Mouse (Mus musculus): ENCODE measurements around the gene Brca1. TPM values are rescaled to one million over a fixed set of nuclear protein-coding genes. Genes with fewer than 3 reads are reported as not detected.
"Not testable (repeated sequence)": the region's sequence is repeated elsewhere in the genome, so short reads cannot be mapped to it uniquely, and the experiment has no call there.

Gene Brca1
- polyA plus RNA-seq, 1 experiment = 0.65 TPM

DNA sequence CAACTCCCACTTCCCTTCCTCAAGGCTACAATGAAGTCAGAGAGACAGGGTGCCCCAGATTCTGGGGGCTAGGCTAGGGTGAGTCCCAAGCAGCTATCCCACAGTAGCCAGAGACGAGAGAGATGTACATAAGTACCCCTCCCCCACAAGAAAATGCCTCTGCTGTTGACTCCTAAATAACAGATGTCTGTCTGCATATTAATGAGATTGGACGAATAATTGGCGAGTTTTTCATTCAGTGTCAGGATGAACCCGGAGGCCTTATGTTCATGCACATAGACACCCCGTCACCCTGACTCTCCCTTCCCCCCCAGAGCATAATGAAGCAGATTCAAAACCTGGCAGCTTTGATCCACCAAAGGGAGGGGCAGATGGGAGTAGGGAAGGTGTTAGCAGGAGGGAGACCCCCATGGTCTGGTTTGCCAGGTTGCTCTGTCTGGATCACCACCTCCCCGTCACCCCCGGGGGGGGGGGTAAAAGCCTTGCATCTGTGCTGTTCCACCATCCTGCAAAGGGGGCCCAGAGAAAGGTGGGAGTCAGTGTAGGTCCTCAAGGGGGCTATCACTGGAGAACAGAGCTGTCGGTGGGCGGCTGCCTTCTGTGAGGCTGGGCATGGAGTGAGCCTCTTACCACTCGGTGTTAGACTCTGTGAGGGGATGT, 74.1 kb downstream of the Brca1 start:
- Histone ChIP-seq H3K27ac (ENCODE audit: insufficient read depth, low read length) (no peak overlapping the region), H3K4me1 (ENCODE audit: control insufficient read depth, insufficient read depth, low read length) (no peaks in the 10 kb centered on the region), H3K4me3 (ENCODE audit: insufficient read depth, low read length) (no peak overlapping the region)
- TF ChIP-seq POLR2A (IDR thresholded peaks at IDR 0.05; ENCODE audit: extremely low read depth, insufficient read depth, low read length) (no peak), CTCF (IDR thresholded peaks at IDR 0.05; ENCODE audit: extremely low read depth, insufficient read depth, low read length) (no peak)

DNA sequence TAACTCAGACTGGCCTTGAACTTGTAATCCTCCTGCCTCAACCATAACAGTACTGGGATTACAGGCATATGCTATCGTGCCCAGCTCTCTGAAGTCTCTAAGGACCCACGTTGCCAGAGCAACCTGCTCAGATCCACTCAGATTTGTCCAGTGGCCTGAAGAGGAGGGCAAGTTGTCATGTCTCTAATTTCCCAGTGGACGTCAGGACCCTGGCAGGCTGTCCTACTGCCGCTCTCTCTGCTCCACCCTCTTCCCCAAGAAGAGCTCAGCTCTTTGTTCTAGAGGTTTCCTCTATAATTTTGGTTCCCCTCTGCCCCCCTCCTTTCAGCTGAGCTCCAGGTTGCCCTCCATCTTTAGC, 74.6 kb downstream of the Brca1 start:
- no peak overlapping the region for H3K27ac ChIP-seq (ENCODE audit: insufficient read depth, low read length)
- TF ChIP-seq POLR2A (IDR thresholded peaks at IDR 0.05; ENCODE audit: extremely low read depth, insufficient read depth, low read length) (no peak), CTCF (IDR thresholded peaks at IDR 0.05; ENCODE audit: extremely low read depth, insufficient read depth, low read length) (no peak)
- no peaks in the 10 kb centered on the region for H3K4me1 ChIP-seq (ENCODE audit: control insufficient read depth, insufficient read depth, low read length)
- H3K4me3 ChIP-seq (ENCODE audit: insufficient read depth, low read length) = no peak overlapping the region

DNA sequence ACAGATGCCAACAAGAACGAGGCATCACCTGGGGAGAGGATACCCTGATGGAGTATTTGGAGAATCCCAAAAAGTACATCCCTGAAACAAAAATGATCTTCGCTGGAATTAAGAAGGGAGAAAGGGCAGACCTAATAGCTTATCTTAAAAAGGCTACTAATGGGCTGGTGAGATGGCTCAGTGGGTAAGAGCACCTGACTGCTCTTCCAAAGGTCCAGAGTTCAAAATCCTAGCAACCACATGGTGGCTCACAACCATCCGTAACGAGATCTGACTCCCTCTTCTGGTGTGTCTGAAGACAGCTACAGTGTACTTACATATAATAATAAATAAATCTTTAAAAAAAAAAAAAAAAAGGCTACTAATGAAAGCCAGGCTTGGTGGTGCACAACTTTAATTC, 75.4 kb downstream of the Brca1 start:
- H3K4me1 ChIP-seq (ENCODE audit: control insufficient read depth, insufficient read depth, low read length) = not testable (repeated sequence)

DNA sequence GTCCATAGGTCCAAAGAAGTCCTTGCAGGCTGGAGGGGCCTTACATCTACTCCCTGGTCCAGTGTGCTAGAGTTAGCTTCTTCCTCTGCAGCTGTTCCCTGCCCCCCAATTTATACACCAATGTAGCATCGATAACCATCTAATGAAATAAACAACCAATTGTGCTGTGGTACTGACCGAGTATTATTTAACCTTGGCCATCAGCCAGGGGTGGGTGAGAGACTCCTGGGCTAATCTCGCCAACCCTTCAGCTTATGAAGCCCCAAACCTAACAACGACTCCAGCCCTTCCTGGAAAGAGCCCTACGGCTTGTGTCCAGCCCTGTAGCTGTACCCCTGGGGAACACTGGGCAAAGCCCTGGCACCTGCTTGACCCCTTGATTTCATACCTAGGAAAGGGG, 77.5 kb downstream of the Brca1 start:
- TF ChIP-seq POLR2A (IDR thresholded peaks at IDR 0.05; ENCODE audit: extremely low read depth, insufficient read depth, low read length) = no peak
- TF ChIP-seq CTCF (IDR thresholded peaks at IDR 0.05; ENCODE audit: extremely low read depth, insufficient read depth, low read length) = no peak
- no peaks in the 10 kb centered on the region for H3K4me1 ChIP-seq (ENCODE audit: control insufficient read depth, insufficient read depth, low read length)
- H3K27ac ChIP-seq (ENCODE audit: insufficient read depth, low read length) = no peak overlapping the region
- no peak overlapping the region for H3K4me3 ChIP-seq (ENCODE audit: insufficient read depth, low read length)

More for the DNA sequence above, 75.4 kb downstream of the Brca1 start:
- H3K4me3 ChIP-seq (ENCODE audit: insufficient read depth, low read length); H3K27ac ChIP-seq (ENCODE audit: insufficient read depth, low read length): not testable (repeated sequence)

DNA sequence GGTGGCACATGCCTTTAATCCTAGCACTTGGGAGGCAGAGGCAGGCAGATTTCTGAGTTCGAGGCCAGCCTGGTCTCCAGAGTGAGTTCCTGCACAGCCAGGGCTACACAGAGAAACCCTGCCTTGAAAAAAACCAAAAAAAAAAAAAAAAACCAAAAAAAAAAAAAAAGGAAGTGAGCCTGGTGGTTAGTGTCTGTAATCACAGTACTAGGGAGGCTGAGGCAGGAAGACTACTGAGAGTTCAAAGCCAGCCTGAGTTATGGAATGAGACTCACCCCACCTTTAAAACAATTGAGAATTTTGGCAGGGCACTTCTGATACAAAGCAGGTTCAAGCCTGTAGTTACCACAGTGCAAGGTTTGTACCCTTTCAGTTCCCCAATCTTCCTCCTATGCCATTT, 78.1 kb downstream of the Brca1 start:
- not testable (repeated sequence) for H3K27ac ChIP-seq (ENCODE audit: insufficient read depth, low read length); H3K4me1 ChIP-seq (ENCODE audit: control insufficient read depth, insufficient read depth, low read length); H3K4me3 ChIP-seq (ENCODE audit: insufficient read depth, low read length)

DNA sequence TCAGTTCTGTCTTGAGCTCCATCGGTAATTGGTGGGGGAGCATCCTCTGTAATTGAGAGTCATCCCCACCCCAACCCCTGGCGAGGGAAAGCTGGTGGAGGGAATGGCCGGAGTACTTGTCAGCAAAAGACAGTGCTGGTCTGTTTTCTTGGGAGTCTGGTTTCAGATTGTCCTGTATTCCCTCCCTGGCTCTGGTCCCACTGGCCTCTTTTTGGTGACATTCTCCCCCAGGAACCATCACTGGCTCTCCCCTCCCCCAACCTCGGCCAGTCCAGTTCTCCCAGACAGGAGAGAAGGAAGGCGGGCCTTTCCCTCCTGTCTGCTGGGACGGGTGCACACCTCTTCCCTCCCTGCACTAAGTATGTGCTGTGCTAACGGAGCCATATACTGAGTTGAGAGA, 79.4 kb downstream of the Brca1 start:
- no peaks in the 10 kb centered on the region for H3K4me1 ChIP-seq (ENCODE audit: control insufficient read depth, insufficient read depth, low read length)
- no peak overlapping the region for H3K27ac ChIP-seq (ENCODE audit: insufficient read depth, low read length)
- H3K4me3 ChIP-seq (ENCODE audit: insufficient read depth, low read length) = no peak overlapping the region
- TF ChIP-seq POLR2A (IDR thresholded peaks at IDR 0.05; ENCODE audit: extremely low read depth, insufficient read depth, low read length) (no peak), CTCF (IDR thresholded peaks at IDR 0.05; ENCODE audit: extremely low read depth, insufficient read depth, low read length) (no peak)

DNA sequence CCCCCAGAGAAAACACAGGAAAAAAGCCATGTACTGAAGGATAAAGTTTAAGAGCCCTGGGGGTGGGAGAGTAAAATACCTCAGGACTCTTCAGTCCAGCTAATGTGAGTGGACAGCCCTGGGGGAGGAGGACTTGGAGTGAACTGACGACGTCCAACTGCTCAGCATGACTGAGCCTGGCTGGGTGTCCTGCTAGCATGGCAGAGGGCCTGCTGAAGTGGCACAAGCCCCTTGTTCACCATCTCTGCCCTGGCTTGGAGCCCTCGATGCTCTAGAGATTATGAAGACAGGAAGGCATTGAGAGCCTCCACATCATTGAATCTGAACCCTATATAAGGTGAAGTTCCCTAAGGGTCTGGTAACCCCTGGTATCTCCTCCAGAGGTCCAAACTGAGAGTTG, 79.8 kb downstream of the Brca1 start:
- Histone ChIP-seq H3K4me1 (ENCODE audit: control insufficient read depth, insufficient read depth, low read length) (no peaks in the 10 kb centered on the region), H3K27ac (ENCODE audit: insufficient read depth, low read length) (no peak overlapping the region), H3K4me3 (ENCODE audit: insufficient read depth, low read length) (no peak overlapping the region)
- TF ChIP-seq CTCF (IDR thresholded peaks at IDR 0.05; ENCODE audit: extremely low read depth, insufficient read depth, low read length) (no peak), POLR2A (IDR thresholded peaks at IDR 0.05; ENCODE audit: extremely low read depth, insufficient read depth, low read length) (no peak)

DNA sequence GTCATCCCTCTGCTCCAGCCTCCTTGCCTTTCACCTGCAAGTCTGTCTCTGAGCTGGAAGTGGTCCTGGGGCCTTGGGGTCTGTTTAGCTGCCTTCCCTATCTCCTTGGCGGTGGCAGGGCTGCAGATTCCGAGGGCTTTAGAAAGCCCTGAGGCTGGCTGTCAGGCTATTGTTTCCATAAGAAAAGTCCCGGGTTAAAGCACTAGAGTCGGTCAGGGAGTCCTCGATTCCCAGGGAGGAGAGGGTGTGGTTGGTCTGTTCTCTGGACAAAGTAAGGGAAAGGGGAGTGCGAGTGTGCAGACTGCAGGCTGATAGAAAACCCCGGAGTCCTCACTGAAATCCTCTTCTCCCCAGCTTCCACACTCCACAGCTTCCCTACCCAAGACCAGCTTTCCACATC, 81.5 kb downstream of the Brca1 start:
- Histone ChIP-seq H3K4me1 (ENCODE audit: control insufficient read depth, insufficient read depth, low read length) (no peaks in the 10 kb centered on the region), H3K27ac (ENCODE audit: insufficient read depth, low read length) (no peak overlapping the region), H3K4me3 (ENCODE audit: insufficient read depth, low read length) (no peak overlapping the region)
- TF ChIP-seq CTCF (IDR thresholded peaks at IDR 0.05; ENCODE audit: extremely low read depth, insufficient read depth, low read length) = no peak
- no peak for TF ChIP-seq POLR2A (IDR thresholded peaks at IDR 0.05; ENCODE audit: extremely low read depth, insufficient read depth, low read length)

DNA sequence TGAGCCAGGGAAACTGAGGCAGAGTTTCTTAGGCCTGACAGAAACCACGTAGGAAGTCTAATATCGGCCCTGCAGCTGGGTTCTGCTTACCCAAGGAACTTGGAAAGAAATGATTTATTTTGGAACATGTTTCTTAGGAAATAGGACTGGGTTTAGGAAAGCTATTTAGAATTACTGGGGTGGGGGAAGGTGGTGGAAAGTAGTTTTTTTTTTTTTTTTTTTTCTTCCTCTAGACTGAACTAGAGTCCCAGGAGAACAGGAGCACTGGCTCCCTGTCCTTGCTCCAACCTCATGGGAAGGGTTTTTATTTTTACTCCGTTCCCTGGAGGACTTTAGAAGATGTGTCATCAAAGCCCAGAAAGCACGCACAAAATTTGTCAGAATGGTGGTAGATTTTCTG, 82.6 kb downstream of the Brca1 start:
- Histone ChIP-seq H3K27ac (ENCODE audit: insufficient read depth, low read length) (no peak overlapping the region), H3K4me1 (ENCODE audit: control insufficient read depth, insufficient read depth, low read length) (no peaks in the 10 kb centered on the region), H3K4me3 (ENCODE audit: insufficient read depth, low read length) (peak overlapping the region; percentile 43; the same call in 1 of the 2 replicates)
- TF ChIP-seq CTCF (IDR thresholded peaks at IDR 0.05; ENCODE audit: extremely low read depth, insufficient read depth, low read length) = no peak
- no peak for TF ChIP-seq POLR2A (IDR thresholded peaks at IDR 0.05; ENCODE audit: extremely low read depth, insufficient read depth, low read length)

DNA sequence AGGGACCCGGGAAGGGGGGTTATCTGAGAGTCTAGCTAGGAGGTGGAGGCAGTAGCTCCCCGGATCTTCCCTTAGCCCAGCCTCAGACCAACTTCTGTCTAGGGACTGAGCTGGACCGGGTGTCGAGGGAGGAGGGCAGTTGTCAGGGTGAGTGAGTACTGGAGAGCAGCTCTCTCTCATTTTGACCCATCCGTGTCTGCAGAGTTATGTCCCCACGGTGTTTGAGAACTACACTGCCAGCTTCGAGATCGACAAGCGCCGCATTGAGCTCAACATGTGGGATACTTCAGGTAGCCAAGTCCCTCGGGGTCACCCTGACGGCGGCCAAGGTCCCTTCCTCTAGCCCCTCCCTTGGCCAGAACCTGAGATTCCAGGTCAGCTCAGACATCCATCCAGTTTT, 83.0 kb downstream of the Brca1 start:
- H3K4me1 ChIP-seq (ENCODE audit: control insufficient read depth, insufficient read depth, low read length) = no peaks in the 10 kb centered on the region

DNA sequence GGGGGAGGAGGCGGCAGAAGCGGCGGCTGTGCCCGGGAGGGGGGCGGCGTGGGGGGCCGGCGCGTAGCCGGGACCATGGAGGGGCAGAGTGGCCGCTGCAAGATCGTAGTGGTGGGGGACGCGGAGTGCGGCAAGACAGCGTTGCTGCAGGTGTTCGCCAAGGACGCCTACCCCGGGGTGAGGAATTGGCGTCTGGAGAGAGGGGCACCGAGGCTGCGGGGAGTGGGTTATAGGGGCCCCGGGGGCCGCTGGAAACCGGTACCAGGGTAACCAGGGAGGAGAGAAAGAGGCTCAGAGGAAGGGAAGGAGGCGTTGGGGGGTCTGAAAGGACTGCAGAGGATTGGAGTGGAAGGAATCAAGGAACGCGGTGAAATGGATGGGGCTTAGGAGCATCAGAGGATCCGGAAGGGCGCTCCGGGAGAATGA, 83.5 kb downstream of the Brca1 start:
- no peaks in the 10 kb centered on the region for H3K4me1 ChIP-seq (ENCODE audit: control insufficient read depth, insufficient read depth, low read length)
- H3K27ac ChIP-seq (ENCODE audit: insufficient read depth, low read length) = peak overlapping the region; percentile 52; the same call in 1 of the 2 replicates
- peak overlapping the region; percentile 43 for H3K4me3 ChIP-seq (ENCODE audit: insufficient read depth, low read length)
- TF ChIP-seq POLR2A (IDR thresholded peaks at IDR 0.05; ENCODE audit: extremely low read depth, insufficient read depth, low read length) (no peak), CTCF (IDR thresholded peaks at IDR 0.05; ENCODE audit: extremely low read depth, insufficient read depth, low read length) (no peak)

More for the DNA sequence above, 83.0 kb downstream of the Brca1 start:
- Histone ChIP-seq H3K4me3 (ENCODE audit: insufficient read depth, low read length) (peak overlapping the region; percentile 43), H3K27ac (ENCODE audit: insufficient read depth, low read length) (peak overlapping the region; percentile 52; the same call in 1 of the 2 replicates)
- TF ChIP-seq CTCF (IDR thresholded peaks at IDR 0.05; ENCODE audit: extremely low read depth, insufficient read depth, low read length) = no peak

Data from cortical plate, adult 2 months (tissue).